Mouse (Mus musculus) ES-Bruce4 (cell line): ENCODE measurements at regions not wholly inside any gene's neighbourhood (a gene's known extent, or its start where the extent isn't known, plus 50 kb on each side); places are given as distances from the start of the nearest gene placed in this dataset.
A peak's percentile ranks its signal among the peaks of the same experiment; 100 is the strongest.

Source experiments
- H3K27ac ChIP-seq: 2 replicates; pipeline ENCODE4 v1.5.1; 2012; ENCODE audit warnings: low read length, inconsistent platforms; ENCODE audit not compliant: insufficient read depth
- H3K27me3 ChIP-seq: 2 replicates; pipeline ENCODE4 v1.6.1; 2012; ENCODE audit warnings: mild to moderate bottlenecking, low read length, inconsistent platforms; ENCODE audit not compliant: control insufficient read depth, poor library complexity, insufficient read depth, severe bottlenecking
- H3K36me3 ChIP-seq: 2 replicates; pipeline ENCODE4 v1.6.1; 2012; ENCODE audit warnings: inconsistent platforms, mild to moderate bottlenecking, low read length, moderate library complexity; ENCODE audit not compliant: control insufficient read depth, poor library complexity, insufficient read depth, severe bottlenecking
- H3K4me1 ChIP-seq: one replicate; pipeline ENCODE4 v1.8.1; 2011; ENCODE audit warnings: low read length; ENCODE audit not compliant: control insufficient read depth, insufficient read depth
- H3K4me3 ChIP-seq: 2 replicates; pipeline ENCODE4 v1.5.1; 2011; ENCODE audit warnings: low read depth, mild to moderate bottlenecking, low read length
- H3K9ac ChIP-seq: 2 replicates; pipeline ENCODE4 v1.6.1; 2012; ENCODE audit warnings: low read depth, mild to moderate bottlenecking, inconsistent platforms; ENCODE audit not compliant: poor library complexity, severe bottlenecking
- H3K9me3 ChIP-seq: replicated peaks from 2 replicates; pipeline ENCODE4 v1.6.1; 2012; ENCODE audit warnings: mild to moderate bottlenecking, low read length, inconsistent platforms; ENCODE audit not compliant: control insufficient read depth, poor library complexity, insufficient read depth, severe bottlenecking
- CTCF ChIP-seq: IDR thresholded peaks from one replicate; pipeline ENCODE4 v1.8.1; 2011; ENCODE audit warnings: low read depth, low read length
- EP300 ChIP-seq: IDR thresholded peaks from 2 replicates; pipeline ENCODE4 v1.6.1; 2011; ENCODE audit warnings: low read depth, low read length; ENCODE audit not compliant: insufficient read depth
- POLR2A ChIP-seq: IDR thresholded peaks from one replicate; pipeline ENCODE4 v1.8.1; 2011; ENCODE audit warnings: low read length; ENCODE audit not compliant: insufficient read depth

GRCm38 (mm10) chr8:127977746-127978145, 380.7 kb upstream of the Nrp1 start:
- H3K27ac ChIP-seq = no peak overlapping the region

GRCm38 (mm10) chr8:127979180-127980030, 379.0 kb upstream of the Nrp1 start:
- H3K27me3 ChIP-seq = no peaks in the 10 kb centered on the region; the same call in 1 of the 2 replicates
- H3K9me3 ChIP-seq = no peaks in the 10 kb centered on the region
- no peaks in the 10 kb centered on the region for H3K36me3 ChIP-seq
- H3K27ac ChIP-seq = no peak overlapping the region
- H3K9ac ChIP-seq = no peak overlapping the region
- no peak overlapping the region for H3K4me3 ChIP-seq
- no peaks in the 10 kb centered on the region for H3K4me1 ChIP-seq
- no peak for TF ChIP-seq EP300
- no peak for TF ChIP-seq POLR2A
- no peak for TF ChIP-seq CTCF

More at GRCm38 (mm10) chr8:127977746-127978145, 380.7 kb upstream of the Nrp1 start:
- no peak for TF ChIP-seq POLR2A
- no peak for TF ChIP-seq CTCF
- TF ChIP-seq EP300 = no peak
- no peak overlapping the region for H3K4me3 ChIP-seq
- no peaks in the 10 kb centered on the region; the same call in 1 of the 2 replicates for H3K27me3 ChIP-seq
- no peak overlapping the region for H3K9ac ChIP-seq
- H3K4me1 ChIP-seq = no peaks in the 10 kb centered on the region
- no peaks in the 10 kb centered on the region for H3K36me3 ChIP-seq
- H3K9me3 ChIP-seq = no peaks in the 10 kb centered on the region

GRCm38 (mm10) chr8:127982165-127982564, 376.2 kb upstream of the Nrp1 start:
- H3K4me1 ChIP-seq = no peaks in the 10 kb centered on the region
- TF ChIP-seq EP300 (no peak), POLR2A (no peak), CTCF (no peak)

GRCm38 (mm10) chr8:127985616-127986015, 372.8 kb upstream of the Nrp1 start:
- no peak for TF ChIP-seq POLR2A
- no peak for TF ChIP-seq EP300
- TF ChIP-seq CTCF = no peak
- Histone ChIP-seq H3K9ac (no peak overlapping the region), H3K36me3 (no peaks in the 10 kb centered on the region), H3K27ac (no peak overlapping the region), H3K9me3 (no peaks in the 10 kb centered on the region; the same call in 1 of the 2 replicates), H3K27me3 (no peaks in the 10 kb centered on the region; the same call in 1 of the 2 replicates), H3K4me1 (no peaks in the 10 kb centered on the region), H3K4me3 (no peak overlapping the region)

More at GRCm38 (mm10) chr8:127982165-127982564, 376.2 kb upstream of the Nrp1 start:
- no peak overlapping the region for H3K4me3 ChIP-seq
- H3K36me3 ChIP-seq = no peaks in the 10 kb centered on the region
- H3K9ac ChIP-seq = no peak overlapping the region
- no peaks in the 10 kb centered on the region for H3K9me3 ChIP-seq
- H3K27ac ChIP-seq = no peak overlapping the region
- H3K27me3 ChIP-seq = no peaks in the 10 kb centered on the region; the same call in 1 of the 2 replicates

GRCm38 (mm10) chr8:127988887-127989286, 369.5 kb upstream of the Nrp1 start:
- no peaks in the 10 kb centered on the region for H3K36me3 ChIP-seq
- H3K9me3 ChIP-seq = no peaks in the 10 kb centered on the region; the same call in 1 of the 2 replicates
- TF ChIP-seq POLR2A (no peak), CTCF (no peak), EP300 (no peak)
- no peak overlapping the region for H3K4me3 ChIP-seq
- no peak overlapping the region for H3K9ac ChIP-seq
- no peaks in the 10 kb centered on the region for H3K4me1 ChIP-seq
- no peak overlapping the region for H3K27ac ChIP-seq
- H3K27me3 ChIP-seq = no peaks in the 10 kb centered on the region

GRCm38 (mm10) chr8:127994898-127995297, 363.5 kb upstream of the Nrp1 start:
- TF ChIP-seq CTCF = no peak
- TF ChIP-seq EP300 = 0 out of 2 replicates have a peak, but pooled peaks have one; percentile 33

More at GRCm38 (mm10) chr8:127994898-127995297, 363.5 kb upstream of the Nrp1 start:
- no peaks in the 10 kb centered on the region for H3K27me3 ChIP-seq
- H3K4me3 ChIP-seq = no peak overlapping the region
- no peaks in the 10 kb centered on the region for H3K9me3 ChIP-seq
- H3K4me1 ChIP-seq = peaks cover 2% of the 10 kb centered on the region
- no peak overlapping the region for H3K9ac ChIP-seq
- peak overlapping the region; percentile 71; the same call in 1 of the 2 replicates for H3K27ac ChIP-seq
- H3K36me3 ChIP-seq = no peaks in the 10 kb centered on the region
